16 mouse cellular contexts compared by ENCODE assay signal in genomic region chr6:122715886-122716285, GRCm38 (mm10). TPM values are rescaled to one million over a fixed set of nuclear protein-coding genes. Genes with fewer than 3 reads are reported as not detected.
DNase-seq lines count a peak whose midpoint lies in the region; ATAC-seq and TF ChIP-seq lines count a peak whose summit lies in the region.
"Had no signal": no experiment of that assay in that cellular context is flagged by ENCODE, and none has a peak within 500 bp of the region (broad histone marks: within the 10 kb centered on the region; RNA-seq: fewer than 3 reads in every experiment).

No protein-coding gene starts in this region.

- peak; percentile 16; the same call in 1 of the 2 replicates for ATAC-seq in forebrain, postnatal 0 days
- no peak for ATAC-seq in forebrain, embryonic 11.5 days (replicated peaks; ENCODE audit: low FRiP score)
- ATAC-seq in hindbrain, embryonic 11.5 days (ENCODE audit: low FRiP score), result peak; percentile 35; the same call in 1 of the 2 replicates
- no peak for ATAC-seq in midbrain, embryonic 14.5 days (ENCODE audit: low FRiP score, low TSS enrichment)

- H3K9me3 ChIP-seq in forebrain, postnatal 0 days (ENCODE audit: low read length), result no peaks in the 10 kb centered on the region
- no peaks in the 10 kb centered on the region for H3K9me3 ChIP-seq in forebrain, embryonic 11.5 days (ENCODE audit: control insufficient read depth, low read length)
- H3K9me3 ChIP-seq in ES-E14 (ENCODE audit: control insufficient read depth, insufficient read depth, low read depth, low read length), result no peaks in the 10 kb centered on the region
- no peaks in the 10 kb centered on the region for H3K9me3 ChIP-seq in hindbrain, embryonic 11.5 days (ENCODE audit: control insufficient read depth, low read length)
- no peaks in the 10 kb centered on the region for H3K9me3 ChIP-seq in midbrain, embryonic 14.5 days (ENCODE audit: control insufficient read depth, low read length)
- H3K9me3 ChIP-seq: embryonic facial prominence, embryonic 12.5 days had no signal

- H3K9ac ChIP-seq in forebrain, postnatal 0 days, result no peak overlapping the region
- H3K9ac ChIP-seq in forebrain, embryonic 11.5 days (ENCODE audit: low read length), result no peak overlapping the region
- H3K9ac ChIP-seq in ES-E14 (ENCODE audit: insufficient read depth, low read depth, low read length, poor library complexity, severe bottlenecking), result peak overlapping the region; percentile 23; the same call in 1 of the 2 replicates
- H3K9ac ChIP-seq in hindbrain, embryonic 11.5 days (ENCODE audit: low read depth, low read length), result no peak overlapping the region
- H3K9ac ChIP-seq in midbrain, embryonic 14.5 days (replicated peaks; ENCODE audit: low read length), result no peak overlapping the region
- H3K9ac ChIP-seq: embryonic facial prominence, embryonic 12.5 days; lung, embryonic 14.5 days had no signal

- H3K4me2 ChIP-seq in forebrain, postnatal 0 days (ENCODE audit: low read depth), result no peak overlapping the region
- H3K4me2 ChIP-seq in forebrain, embryonic 11.5 days (ENCODE audit: low read depth, low read length, severe bottlenecking), result no peak overlapping the region
- H3K4me2 ChIP-seq in hindbrain, embryonic 11.5 days (replicated peaks; ENCODE audit: low read depth, low read length), result no peak overlapping the region
- H3K4me2 ChIP-seq in midbrain, embryonic 14.5 days (ENCODE audit: low read length), result no peak overlapping the region
- H3K4me2 ChIP-seq: embryonic facial prominence, embryonic 12.5 days; lung, embryonic 14.5 days had no signal

- 4% methylated on average over 4 of the region's 4 CpGs for WGBS in forebrain, postnatal 0 days
- 2% methylated on average over 4 of the region's 4 CpGs for WGBS in forebrain, embryonic 11.5 days
- WGBS in hindbrain, embryonic 11.5 days, result 1% methylated on average over 4 of the region's 4 CpGs
- 1% methylated on average over 4 of the region's 4 CpGs for WGBS in midbrain, embryonic 14.5 days
- WGBS in cerebellum, adult 2 months, result 16% methylated on average over 4 of the region's 4 CpGs

- in situ Hi-C loops in ES-E14 (cut with MboI; ENCODE audit: low sequenced_read_pairs in 2 of 2, unreplicated experiment in 2 of 2), result no loop called here

- no peaks in the 10 kb centered on the region for H3K4me1 ChIP-seq in forebrain, postnatal 0 days (ENCODE audit: insufficient read depth)
- H3K4me1 ChIP-seq in forebrain, embryonic 11.5 days (replicated peaks; ENCODE audit: control insufficient read depth, insufficient read depth, low read length), result peaks cover 4% of the 10 kb centered on the region; the same call in 1 of the 2 replicates
- H3K4me1 ChIP-seq in ES-E14 (ENCODE audit: control insufficient read depth in 2 of 2, insufficient read depth in 2 of 2, low read length in 2 of 2, poor library complexity in 1 of 2), result 0 out of 4 replicates have a peak, but pooled peaks cover 0 to 2% of the 10 kb centered on the region in 2 experiments
- no peaks in the 10 kb centered on the region for H3K4me1 ChIP-seq in hindbrain, embryonic 11.5 days (replicated peaks; ENCODE audit: control insufficient read depth, insufficient read depth, low read length)
- H3K4me1 ChIP-seq in midbrain, embryonic 14.5 days (ENCODE audit: control insufficient read depth, insufficient read depth, low read length), result 0 out of 2 replicates have a peak, but pooled peaks cover 9% of the 10 kb centered on the region
- no peaks in the 10 kb centered on the region for H3K4me1 ChIP-seq in cerebellum, adult 2 months (ENCODE audit: control insufficient read depth, insufficient read depth, low read length)

- H3K4me3 ChIP-seq in forebrain, postnatal 0 days (ENCODE audit: low read depth, low read length), result no peak overlapping the region
- no peak overlapping the region for H3K4me3 ChIP-seq in forebrain, embryonic 11.5 days (ENCODE audit: low read depth, low read length)
- no peak overlapping the region for H3K4me3 ChIP-seq in ES-E14 (ENCODE audit: insufficient read depth in 1 of 2, low read depth in 1 of 2, low read length in 2 of 2, poor library complexity in 1 of 2, severe bottlenecking in 1 of 2)
- H3K4me3 ChIP-seq in hindbrain, embryonic 11.5 days (ENCODE audit: low read depth, low read length), result no peak overlapping the region
- H3K4me3 ChIP-seq in midbrain, embryonic 14.5 days (replicated peaks; ENCODE audit: low read depth, low read length), result no peak overlapping the region
- no peak overlapping the region for H3K4me3 ChIP-seq in cerebellum, adult 2 months (replicated peaks; ENCODE audit: insufficient read depth, low read depth, low read length)
- H3K4me3 ChIP-seq: embryonic facial prominence, embryonic 12.5 days had no signal

- no peaks in the 10 kb centered on the region for H3K36me3 ChIP-seq in forebrain, postnatal 0 days (ENCODE audit: insufficient read depth)
- no peaks in the 10 kb centered on the region for H3K36me3 ChIP-seq in forebrain, embryonic 11.5 days (ENCODE audit: control insufficient read depth, insufficient read depth, low read length)
- peaks cover 24% of the 10 kb centered on the region for H3K36me3 ChIP-seq in ES-E14 (ENCODE audit: control insufficient read depth, insufficient read depth, low read length, poor library complexity, severe bottlenecking)
- H3K36me3 ChIP-seq in hindbrain, embryonic 11.5 days (ENCODE audit: control insufficient read depth, insufficient read depth, low read length), result no peaks in the 10 kb centered on the region
- no peaks in the 10 kb centered on the region for H3K36me3 ChIP-seq in midbrain, embryonic 14.5 days (ENCODE audit: control insufficient read depth, insufficient read depth, low read length)
- H3K36me3 ChIP-seq: embryonic facial prominence, embryonic 12.5 days had no signal

- H3K27me3 ChIP-seq in forebrain, postnatal 0 days (ENCODE audit: insufficient read depth, low read length), result no peaks in the 10 kb centered on the region
- no peaks in the 10 kb centered on the region for H3K27me3 ChIP-seq in forebrain, embryonic 11.5 days (ENCODE audit: control insufficient read depth, insufficient read depth, low read length)
- H3K27me3 ChIP-seq in hindbrain, embryonic 11.5 days (ENCODE audit: control insufficient read depth, insufficient read depth, low read length), result no peaks in the 10 kb centered on the region
- H3K27me3 ChIP-seq in midbrain, embryonic 14.5 days (ENCODE audit: control insufficient read depth, insufficient read depth, low read length), result no peaks in the 10 kb centered on the region
- no peaks in the 10 kb centered on the region for H3K27me3 ChIP-seq in cerebellum, adult 2 months (ENCODE audit: control insufficient read depth, insufficient read depth, low read length)
- H3K27me3 ChIP-seq: embryonic facial prominence, embryonic 12.5 days had no signal

- TF ChIP-seq CTCF in forebrain, postnatal 0 days (IDR thresholded peaks at IDR 0.05; ENCODE audit: low read depth), result no peak
- no peak for TF ChIP-seq CTCF in cerebellum, adult 2 months (IDR thresholded peaks at IDR 0.05; ENCODE audit: borderline replicate concordance, insufficient read depth, low read depth, low read length)

- DNase-seq in forebrain, postnatal 0 days, result no peak
- no peak for DNase-seq in forebrain, embryonic 11.5 days (ENCODE audit: low spot score)
- DNase-seq in ES-E14 (ENCODE audit: low read depth, low spot score), result no peak
- no peak for DNase-seq in hindbrain, embryonic 11.5 days (ENCODE audit: low spot score)
- peak; percentile 36 for DNase-seq in midbrain, embryonic 14.5 days
- DNase-seq in cerebellum, adult 2 months, result no peak
- DNase-seq in right cerebral cortex, postnatal 4 days, result no peak
- DNase-seq: cerebellum, adult 8-10 months; heart, adult 11 months; kidney, adult 18-20 months; kidney, postnatal 36 days; layer of hippocampus, postnatal 36 days; lung, embryonic 14.5 days had no signal

- H3K27ac ChIP-seq in forebrain, postnatal 0 days (ENCODE audit: low read depth, low read length), result no peak overlapping the region
- H3K27ac ChIP-seq in forebrain, embryonic 11.5 days (ENCODE audit: low read depth, low read length), result no peak overlapping the region
- H3K27ac ChIP-seq in ES-E14 (ENCODE audit: insufficient read depth, low read depth, low read length, poor library complexity, severe bottlenecking), result peak overlapping the region; percentile 91; the same call in 1 of the 2 replicates
- H3K27ac ChIP-seq in hindbrain, embryonic 11.5 days (ENCODE audit: low read depth, low read length), result no peak overlapping the region
- H3K27ac ChIP-seq in midbrain, embryonic 14.5 days (replicated peaks; ENCODE audit: low read depth, low read length), result peak overlapping the region; percentile 37; the same call in 1 of the 2 replicates
- no peak overlapping the region for H3K27ac ChIP-seq in cerebellum, adult 2 months (ENCODE audit: insufficient read depth, low read length)
- H3K27ac ChIP-seq: embryonic facial prominence, embryonic 12.5 days had no signal

- no peak for TF ChIP-seq POLR2A in cerebellum, adult 2 months (IDR thresholded peaks at IDR 0.05; ENCODE audit: borderline replicate concordance, insufficient read depth, low read length)

TF ChIP-seq in ES-E14, 5 proteins besides CTCF, POLR2A, EP300 and RAD21:
- no peak for TF ChIP-seq HCFC1 (IDR thresholded peaks at IDR 0.05; ENCODE audit: borderline replicate concordance, insufficient read depth, low read length)
- no peak for TF ChIP-seq ZC3H11A (IDR thresholded peaks at IDR 0.05; ENCODE audit: borderline replicate concordance, low read depth, low read length)
- no peak for TF ChIP-seq MAFK (IDR thresholded peaks at IDR 0.05; ENCODE audit: insufficient read depth, low read depth, low read length)
- no peak for TF ChIP-seq CHD2 (IDR thresholded peaks at IDR 0.05; ENCODE audit: low read depth, low read length)
- no peak for TF ChIP-seq ZNF384 (IDR thresholded peaks at IDR 0.05; ENCODE audit: low read depth, low read length)

RNA-seq across cellular contexts. Expression of gene Nanog, which starts 8.6 kb away (rescaled TPM):
- not detected in 2 replicates for total RNA-seq in forebrain, postnatal 0 days (2014; rRNA removed)
- 0.07 TPM in 1 of 2 replicates, not detected in the other for polyA plus RNA-seq in forebrain, postnatal 0 days (2015; fragmentation: Nextera tagmentation; extraction: Ambion mirVana)
- 0.31 TPM in 1 of 2 replicates, not detected in the other for polyA plus RNA-seq in forebrain, embryonic 11.5 days (2014; fragmentation: Nextera tagmentation; extraction: Ambion mirVana)
- 89.3 and 138 TPM in 2 replicates for total RNA-seq in ES-E14 (2012; rRNA removed)
- 0.07 and 0.32 TPM in 2 replicates for polyA plus RNA-seq in hindbrain, embryonic 11.5 days (2014; fragmentation: Nextera tagmentation; extraction: Ambion mirVana)
- polyA plus RNA-seq in midbrain, embryonic 14.5 days (2014; fragmentation: Nextera tagmentation; extraction: Ambion mirVana), result 0.11 TPM in 1 of 2 replicates, not detected in the other
- polyA plus RNA-seq in cerebellum, adult 2 months (2012; rRNA removed), result 0.07 and 0.13 TPM in 2 replicates
- total RNA-seq: hematopoietic stem cell, adult 5-6 weeks; layer of hippocampus, postnatal 36 days; megakaryocyte progenitor cell, adult 5-6 weeks had no signal

Comparison
In these comparisons a context has a peak if more than half of its experiments do, and no peak if none do; other contexts are left out.
1. ATAC-seq: peak in forebrain, postnatal 0 days (single experiment) and hindbrain, embryonic 11.5 days (single experiment); none in forebrain, embryonic 11.5 days (single experiment) and midbrain, embryonic 14.5 days (single experiment).
2. H3K27ac ChIP-seq: peak in ES-E14 (single experiment) and midbrain, embryonic 14.5 days (single experiment); none in forebrain, postnatal 0 days (single experiment), forebrain, embryonic 11.5 days (single experiment), hindbrain, embryonic 11.5 days (single experiment) and cerebellum, adult 2 months (single experiment).